Mouse (Mus musculus) T-helper 1 cell (primary cell): ENCODE measurements at regions not wholly inside any gene's neighbourhood (a gene's known extent, or its start where the extent isn't known, plus 50 kb on each side); places are given as distances from the start of the nearest gene placed in this dataset.

Experiments
- in situ Hi-C: fragments of 300-600 bp; cut with MboI, MseI; formaldehyde crosslinking; loops from one replicate; pipeline ENCODE4 v1.15.1; 2025; ENCODE audit warnings: high pct_unique_total_duplicates

DNA sequence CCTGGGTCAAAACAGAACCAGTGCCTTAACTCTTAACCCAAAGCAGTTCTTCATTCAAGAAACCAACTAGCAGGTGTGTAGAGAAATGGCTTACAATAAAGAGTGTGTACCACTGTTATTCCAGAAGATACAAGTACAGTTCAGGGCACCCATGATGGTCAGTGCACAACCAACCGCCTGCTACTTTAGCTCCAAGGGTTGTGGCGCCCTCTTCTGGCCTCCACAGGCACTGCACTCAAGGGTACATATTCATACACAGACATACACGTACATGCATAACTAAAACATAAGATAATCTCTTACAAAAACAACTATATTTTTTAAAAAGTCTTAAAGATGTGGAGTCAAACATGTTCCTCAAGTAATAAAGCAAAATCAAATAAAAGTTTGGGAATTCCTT, 65.9 kb upstream of the Peli2 start:
- in situ Hi-C loops: no loop called here

DNA sequence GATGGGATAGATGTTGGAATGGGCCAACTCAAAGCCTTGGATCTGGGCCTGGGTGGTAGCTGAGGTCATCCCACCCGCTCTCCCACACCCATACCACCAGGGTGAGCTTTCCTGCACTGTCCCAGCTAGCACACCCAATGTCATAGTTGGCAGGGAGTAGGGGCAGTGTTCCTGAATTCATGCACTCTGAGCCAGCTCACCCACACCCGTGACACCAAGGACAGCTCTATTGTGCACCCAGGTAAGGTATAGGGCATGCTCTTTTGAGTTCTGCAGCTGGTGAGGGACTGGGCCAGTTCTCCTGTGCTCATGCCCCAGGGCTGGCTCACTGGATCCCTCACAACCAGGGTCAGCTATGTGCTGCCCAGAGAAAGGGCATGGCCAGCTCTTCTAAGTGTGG, 64.8 kb upstream of the Peli2 start:
- in situ Hi-C loops: no loop called here

- in situ Hi-C loops: no loop called here
Observed at GRCm38 (mm10) chr14:48058234-48058868, 62.3 kb upstream of the Peli2 start.

GRCm38 (mm10) chr14:48059664-48060455, 60.8 kb upstream of the Peli2 start:
- in situ Hi-C loops: no loop called here

- in situ Hi-C loops: no loop called here
Observed at GRCm38 (mm10) chr14:48068641-48069040, 52.0 kb upstream of the Peli2 start.
